Mouse (Mus musculus) forebrain, embryonic 10.5 days (tissue): ENCODE data around the gene Mpz. TPM values are rescaled to one million over a fixed set of nuclear protein-coding genes. Genes with fewer than 3 reads are reported as not detected.
"Not testable (repeated sequence)": the region's sequence is repeated elsewhere in the genome, so short reads cannot be mapped to it uniquely, and the experiment has no call there.

Experiments
- DNase-seq: peaks from one replicate; pipeline ENCODE4 v3.0.0-alpha.2; 2017; ENCODE audit warnings: low spot score; ENCODE audit errors: extremely low spot score
- H3K27ac ChIP-seq: fragments of 300-500 bp; sonication (generic); 2 replicates; pipeline ENCODE4 v1.5.1; 2016; ENCODE audit warnings: mild to moderate bottlenecking
- H3K27me3 ChIP-seq: fragments of 300-500 bp; sonication (generic); 2 replicates; pipeline ENCODE4 v1.6.1; 2016; ENCODE audit warnings: mild to moderate bottlenecking; ENCODE audit not compliant: poor library complexity, severe bottlenecking
- H3K36me3 ChIP-seq: fragments of 300-500 bp; sonication (generic); replicated peaks from 2 replicates; pipeline ENCODE4 v1.6.1; 2016; ENCODE audit warnings: mild to moderate bottlenecking, moderate library complexity
- H3K4me1 ChIP-seq: fragments of 300-500 bp; sonication (generic); 2 replicates; pipeline ENCODE4 v1.6.1; 2016
- H3K4me3 ChIP-seq: fragments of 300-500 bp; sonication (generic); 2 replicates; pipeline ENCODE4 v1.5.1; 2016; ENCODE audit warnings: mild to moderate bottlenecking, moderate library complexity
- H3K9me3 ChIP-seq: fragments of 300-500 bp; sonication (generic); 2 replicates; pipeline ENCODE4 v1.6.1; 2016; ENCODE audit warnings: mild to moderate bottlenecking, moderate library complexity
- WGBS: fragments of 180-500 bp; shearing (Covaris S2); methylation state at CpG from one replicate; pipeline ENCODE4 v1.1.7; 2016; 5-methylcytosine and 5-hydroxymethylcytosine counted together
- polyA plus RNA-seq: library from polyadenylated mRNA; unstranded; fragments of >200 nt; fragmentation: Nextera tagmentation; extraction: Ambion mirVana; gene quantifications from 2 replicates; pipeline ENCODE4 v1.2.1, GENCODE M21; 2016

Mpz gene
- polyA plus RNA-seq, 1 experiment from 2014 or later = 0.22 TPM

DNA sequence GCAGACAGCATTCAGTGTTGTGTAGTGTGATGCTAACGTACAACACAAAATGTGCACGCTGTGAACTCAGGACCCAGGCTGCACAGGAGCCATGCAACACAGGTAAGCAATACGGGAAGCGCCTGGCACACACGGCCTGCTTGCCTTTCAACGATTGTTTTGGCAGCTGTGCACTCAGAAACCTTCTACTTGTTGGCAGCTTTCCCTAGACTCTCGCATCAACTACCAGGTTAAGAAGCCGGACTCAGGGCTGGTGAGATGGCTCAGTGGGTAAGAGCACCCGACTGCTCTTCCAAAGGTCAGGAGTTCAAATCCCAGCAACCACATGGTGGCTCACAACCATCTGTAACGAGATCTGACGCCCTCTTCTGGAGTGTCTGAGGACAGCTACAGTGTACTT, 7.5 kb upstream of the Mpz start:
- H3K27me3 ChIP-seq, H3K9me3 ChIP-seq, H3K27ac ChIP-seq, DNase-seq, H3K4me3 ChIP-seq, H3K4me1 ChIP-seq: not testable (repeated sequence)
- WGBS = 91% methylated on average over 10 of the region's 11 CpGs
- peaks cover 75% of the 10 kb centered on the region for H3K36me3 ChIP-seq

DNA sequence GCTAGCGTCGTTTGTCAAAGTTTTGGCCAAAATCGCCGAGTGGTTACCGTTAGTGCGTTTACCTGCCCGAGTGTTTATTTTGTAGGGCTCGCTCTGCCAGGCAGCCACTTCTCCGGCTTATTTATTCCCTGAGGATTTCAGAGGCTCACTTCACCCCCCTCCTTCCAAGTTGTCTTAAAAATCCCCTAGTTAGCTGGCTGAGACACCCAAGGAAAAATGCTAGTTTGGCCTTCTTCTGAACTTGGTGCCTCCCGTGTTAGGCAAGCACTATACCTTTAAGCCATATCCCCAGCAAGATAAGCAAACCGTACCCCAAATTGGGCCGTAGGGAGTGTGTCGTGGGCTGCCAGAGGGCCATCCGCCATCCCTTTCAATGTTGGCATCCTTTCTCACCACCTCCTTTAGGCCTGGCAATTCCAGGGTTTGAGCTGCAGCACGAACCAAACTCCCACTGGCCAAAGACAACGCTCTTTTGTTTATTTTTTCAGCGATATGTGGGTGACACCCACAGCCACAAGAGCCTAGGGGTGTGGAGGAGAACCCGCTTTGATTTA, 404 bp downstream of the Mpz start:
- 6% methylated on average over 18 of the region's 18 CpGs for WGBS
- peak; percentile 19 for DNase-seq
- H3K4me3 ChIP-seq = peak overlapping the region; percentile 96
- H3K36me3 ChIP-seq = peaks cover 2% of the 10 kb centered on the region
- H3K27ac ChIP-seq = peak overlapping the region; percentile 92
- peaks cover 11% of the 10 kb centered on the region for H3K27me3 ChIP-seq
- no peaks in the 10 kb centered on the region for H3K9me3 ChIP-seq
- H3K4me1 ChIP-seq = peaks cover 29% of the 10 kb centered on the region

DNA sequence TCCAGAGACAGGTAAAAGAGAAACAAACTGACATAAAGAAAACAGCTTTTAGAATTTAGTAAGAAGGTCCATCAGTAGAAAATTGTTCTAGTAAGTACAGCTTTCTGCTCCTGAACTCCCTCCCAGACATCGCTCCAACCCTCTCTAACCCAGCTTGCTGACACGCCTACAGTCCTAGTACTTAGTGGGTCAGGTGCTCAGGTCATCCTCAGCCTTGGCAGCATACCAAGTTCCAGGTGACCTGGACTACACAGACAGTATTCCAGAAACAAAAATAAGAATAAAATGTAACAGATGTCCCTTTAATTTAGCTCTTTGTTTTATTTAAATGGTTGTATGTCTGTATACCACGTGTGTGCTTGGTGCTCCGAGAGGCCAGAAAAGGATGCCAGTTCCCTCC, 1.5 kb downstream of the Mpz start:
- no peak for DNase-seq
- 85% methylated on average over 4 of the region's 4 CpGs for WGBS
- Histone ChIP-seq H3K27me3 (peaks cover 22% of the 10 kb centered on the region), H3K9me3 (no peaks in the 10 kb centered on the region), H3K27ac (no peak overlapping the region), H3K4me1 (peaks cover 29% of the 10 kb centered on the region), H3K4me3 (no peak overlapping the region), H3K36me3 (no peaks in the 10 kb centered on the region)

DNA sequence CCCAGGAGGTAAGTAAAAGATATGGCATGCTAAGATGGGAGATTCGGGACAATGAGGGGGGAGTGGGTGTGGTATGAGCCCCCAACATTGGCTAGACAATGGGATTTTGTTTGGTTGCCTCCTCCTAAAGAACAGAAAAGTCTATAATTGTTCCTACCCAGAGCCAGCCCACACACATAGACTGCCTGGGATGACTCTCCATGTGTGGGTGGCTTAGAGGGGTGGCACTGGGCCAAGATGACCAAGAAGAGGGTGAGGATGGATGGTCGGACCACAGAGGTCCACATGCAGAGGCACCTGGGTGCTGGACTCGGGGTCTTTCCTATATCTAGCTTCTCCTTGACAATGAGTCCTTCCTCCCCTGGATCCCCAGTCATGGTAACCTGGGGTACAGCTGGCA, 6.1 kb downstream of the Mpz start:
- Histone ChIP-seq H3K4me1 (peaks cover 20% of the 10 kb centered on the region), H3K4me3 (no peak overlapping the region), H3K9me3 (no peaks in the 10 kb centered on the region), H3K36me3 (no peaks in the 10 kb centered on the region), H3K27ac (no peak overlapping the region), H3K27me3 (peaks cover 67% of the 10 kb centered on the region)
- 71% methylated on average over 3 of the region's 3 CpGs for WGBS
- no peak for DNase-seq

GRCm38 (mm10) chr1:171157965-171158364, 7.5 kb downstream of the Mpz start:
- Histone ChIP-seq H3K4me3 (no peak overlapping the region), H3K27ac (no peak overlapping the region), H3K27me3 (peaks cover 72% of the 10 kb centered on the region), H3K4me1 (peaks cover 20% of the 10 kb centered on the region), H3K36me3 (no peaks in the 10 kb centered on the region), H3K9me3 (no peaks in the 10 kb centered on the region)
- no peak for DNase-seq

GRCm38 (mm10) chr1:171159485-171159975, 9.0 kb downstream of the Mpz start:
- Histone ChIP-seq H3K4me3 (peak overlapping the region; percentile 44), H3K36me3 (no peaks in the 10 kb centered on the region), H3K4me1 (peaks cover 23% of the 10 kb centered on the region), H3K9me3 (no peaks in the 10 kb centered on the region), H3K27ac (no peak overlapping the region), H3K27me3 (peaks cover 72% of the 10 kb centered on the region)
- WGBS = 2% methylated on average over 15 of the region's 15 CpGs
- DNase-seq = no peak

DNA sequence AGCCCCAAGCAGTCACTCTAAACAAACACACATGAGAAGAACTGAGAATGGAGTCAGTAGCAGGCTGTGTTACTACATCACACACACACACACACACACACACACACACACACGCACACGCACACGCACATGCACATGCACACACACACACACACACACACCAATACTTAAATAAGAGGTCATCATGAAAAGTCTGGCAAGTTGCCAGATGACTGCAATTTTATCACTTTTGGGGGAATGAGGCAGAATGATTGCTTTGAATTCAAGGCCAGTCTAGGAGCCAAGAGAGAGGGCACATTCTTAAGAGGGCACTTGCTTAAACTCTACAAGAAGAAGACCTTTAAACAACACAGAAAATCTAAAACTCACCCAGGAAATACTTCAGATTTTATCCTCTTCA, 12.0 kb downstream of the Mpz start:
- WGBS = 94% methylated on average over 3 of the region's 3 CpGs
- H3K27me3 ChIP-seq = peaks cover 46% of the 10 kb centered on the region
- H3K4me3 ChIP-seq = no peak overlapping the region

DNA sequence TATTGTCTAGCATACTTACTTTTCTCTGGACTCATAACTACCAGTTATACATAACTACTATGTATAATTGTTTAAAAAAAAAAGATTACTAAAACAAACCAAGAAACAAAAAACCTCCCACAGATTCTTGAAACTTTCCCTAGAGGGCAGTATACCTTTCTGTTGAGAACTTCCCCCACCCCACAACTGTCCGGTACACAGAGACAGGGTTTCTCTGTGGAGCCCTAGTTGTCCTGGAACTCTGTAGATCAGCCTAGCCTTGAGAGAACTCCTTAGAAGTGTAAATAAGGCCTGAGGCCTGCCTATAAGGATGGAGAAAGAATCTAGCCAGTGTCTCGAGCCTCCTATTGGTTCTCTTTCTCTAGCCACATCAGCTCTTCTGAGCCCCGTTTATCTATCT, 13.7 kb downstream of the Mpz start:
- WGBS = 41% methylated on average over 3 of the region's 3 CpGs
- Histone ChIP-seq H3K27me3 (peaks cover 29% of the 10 kb centered on the region), H3K4me3 (no peak overlapping the region), H3K9me3 (no peaks in the 10 kb centered on the region), H3K4me1 (peaks cover 18% of the 10 kb centered on the region), H3K36me3 (no peaks in the 10 kb centered on the region), H3K27ac (no peak overlapping the region)
- DNase-seq = no peak

More for the DNA sequence above, 12.0 kb downstream of the Mpz start:
- Histone ChIP-seq H3K9me3 (no peaks in the 10 kb centered on the region), H3K4me1 (peaks cover 19% of the 10 kb centered on the region), H3K27ac (no peak overlapping the region), H3K36me3 (no peaks in the 10 kb centered on the region)
- no peak for DNase-seq

GRCm38 (mm10) chr1:171165629-171166345, 15.3 kb downstream of the Mpz start:
- H3K36me3 ChIP-seq = no peaks in the 10 kb centered on the region
- no peak overlapping the region for H3K4me3 ChIP-seq
- DNase-seq = no peak
- peaks cover 3% of the 10 kb centered on the region; the same call in 1 of the 2 replicates for H3K4me1 ChIP-seq
- H3K27me3 ChIP-seq = peaks cover 14% of the 10 kb centered on the region
- no peak overlapping the region for H3K27ac ChIP-seq
- no peaks in the 10 kb centered on the region for H3K9me3 ChIP-seq
- 87% methylated on average over 5 of the region's 5 CpGs for WGBS

DNA sequence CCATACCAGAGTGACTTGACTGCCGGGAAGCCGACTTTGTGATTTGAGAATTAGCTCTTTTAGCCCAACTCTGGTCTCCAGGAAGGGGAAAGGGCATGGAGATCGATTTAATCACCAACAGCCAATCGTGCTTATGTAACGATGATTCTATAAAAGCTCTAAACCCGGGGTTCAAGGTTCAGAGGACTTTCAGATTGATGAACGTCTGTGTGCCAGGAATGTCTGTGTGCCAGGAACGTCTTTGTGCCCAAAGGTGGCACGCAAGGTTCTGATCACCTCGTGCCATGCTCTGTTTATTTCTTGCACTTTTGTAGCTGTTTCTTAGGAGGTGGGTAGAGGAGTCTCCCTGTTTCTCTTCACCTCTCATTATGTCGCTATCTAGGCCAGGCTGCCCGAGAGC, 18.4 kb downstream of the Mpz start:
- WGBS = 89% methylated on average over 12 of the region's 12 CpGs
- Histone ChIP-seq H3K4me1 (peaks cover 3% of the 10 kb centered on the region; the same call in 1 of the 2 replicates), H3K27me3 (no peaks in the 10 kb centered on the region), H3K4me3 (no peak overlapping the region), H3K27ac (no peak overlapping the region), H3K9me3 (no peaks in the 10 kb centered on the region), H3K36me3 (no peaks in the 10 kb centered on the region)
- DNase-seq = no peak

GRCm38 (mm10) chr1:171169913-171170312, 19.4 kb downstream of the Mpz start:
- no peaks in the 10 kb centered on the region for H3K4me1 ChIP-seq
- WGBS = 71% methylated on average over 3 of the region's 3 CpGs
- H3K9me3 ChIP-seq = no peaks in the 10 kb centered on the region
- no peak for DNase-seq
- H3K27ac ChIP-seq = no peak overlapping the region
- H3K4me3 ChIP-seq = no peak overlapping the region
- H3K27me3 ChIP-seq = no peaks in the 10 kb centered on the region
- H3K36me3 ChIP-seq = no peaks in the 10 kb centered on the region

DNA sequence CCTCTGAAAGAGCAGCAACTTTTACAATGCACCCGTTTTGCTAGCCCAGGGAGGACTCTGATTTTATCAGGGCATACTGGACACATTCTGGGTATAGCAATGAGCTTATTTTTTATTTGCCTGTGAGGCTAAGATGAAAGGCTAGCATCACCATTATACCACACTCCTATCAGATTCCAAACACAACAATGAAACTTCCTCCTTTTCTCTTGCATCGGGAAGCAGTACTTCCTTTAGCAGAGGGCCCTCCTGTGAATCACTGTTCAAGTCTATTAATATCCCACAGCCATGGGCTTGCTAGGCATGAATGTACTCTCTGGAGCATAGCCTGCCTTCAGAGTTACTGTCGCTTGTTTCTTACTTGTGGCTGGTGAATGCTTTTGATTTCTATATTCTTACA, 20.6 kb downstream of the Mpz start:
- DNase-seq = no peak
- 66% methylated on average over 3 of the region's 3 CpGs for WGBS
- Histone ChIP-seq H3K36me3 (no peaks in the 10 kb centered on the region), H3K27me3 (no peaks in the 10 kb centered on the region), H3K9me3 (no peaks in the 10 kb centered on the region), H3K4me1 (no peaks in the 10 kb centered on the region), H3K27ac (no peak overlapping the region), H3K4me3 (no peak overlapping the region)

DNA sequence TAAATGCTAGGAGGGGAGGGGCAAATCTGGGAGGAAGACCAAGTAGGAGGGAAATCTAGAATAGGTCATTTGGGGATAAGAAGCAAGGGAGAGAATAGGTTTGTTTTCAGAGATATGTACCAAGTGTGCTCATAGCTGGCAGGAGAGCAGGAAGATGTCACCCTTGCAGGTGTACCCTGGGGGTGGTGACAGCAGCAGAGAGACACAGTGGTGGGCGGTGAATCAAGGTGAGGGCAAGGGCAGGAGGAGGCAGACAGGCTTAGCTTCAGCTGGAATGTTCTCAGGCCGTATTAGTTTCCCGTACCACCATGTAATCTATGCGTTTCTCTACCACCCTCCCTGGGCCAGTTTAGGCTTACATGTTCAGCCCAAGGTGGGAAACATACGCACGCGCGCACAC, 22.3 kb downstream of the Mpz start:
- H3K4me3 ChIP-seq = no peak overlapping the region
- no peaks in the 10 kb centered on the region for H3K36me3 ChIP-seq
- no peak overlapping the region for H3K27ac ChIP-seq
- H3K9me3 ChIP-seq = no peaks in the 10 kb centered on the region
- no peaks in the 10 kb centered on the region for H3K4me1 ChIP-seq
- 97% methylated on average over 8 of the region's 8 CpGs for WGBS
- H3K27me3 ChIP-seq = no peaks in the 10 kb centered on the region
- no peak for DNase-seq
